Mouse (Mus musculus) limb, embryonic 14.5 days (tissue): ENCODE measurements around the gene Cep112. TPM values are rescaled to one million over a fixed set of nuclear protein-coding genes. Genes with fewer than 3 reads are reported as not detected.
A peak's percentile ranks its signal among the peaks of the same experiment; 100 is the strongest.

Experiments used
- ATAC-seq: fragments of 200-750 bp; cut with Nextera tagmentation; 2 replicates; pipeline ENCODE4 v1.8.0; 2017; ENCODE audit warnings: low read depth, moderate number of reproducible peaks, moderate TSS enrichment; ENCODE audit not compliant: low FRiP score
- DNase-seq: peaks from one replicate; pipeline ENCODE4 v3.0.0-alpha.2; 2015; ENCODE audit warnings: low spot score
- H3K27ac ChIP-seq: fragments of 300-500 bp; sonication (generic); replicated peaks from 2 replicates; pipeline ENCODE4 v1.5.1; 2014; ENCODE audit warnings: low read depth, mild to moderate bottlenecking, low read length, moderate library complexity, mixed read lengths
- H3K27me3 ChIP-seq: fragments of 300-500 bp; sonication (generic); 2 replicates; pipeline ENCODE4 v1.6.1; 2014; ENCODE audit warnings: low read length, mixed read lengths; ENCODE audit not compliant: control insufficient read depth, insufficient read depth
- H3K36me3 ChIP-seq: fragments of 300-500 bp; sonication (generic); 2 replicates; pipeline ENCODE4 v1.6.1; 2014; ENCODE audit warnings: mild to moderate bottlenecking, low read length, moderate library complexity, mixed read lengths; ENCODE audit not compliant: control insufficient read depth, insufficient read depth
- H3K4me1 ChIP-seq: fragments of 300-500 bp; sonication (generic); 2 replicates; pipeline ENCODE4 v1.6.1; 2014; ENCODE audit warnings: antibody characterized with exemption, low read length, mixed read lengths; ENCODE audit not compliant: control insufficient read depth, insufficient read depth
- H3K4me2 ChIP-seq: fragments of 300-500 bp; sonication (generic); replicated peaks from 2 replicates; pipeline ENCODE4 v1.6.1; 2014; ENCODE audit warnings: low read depth, mild to moderate bottlenecking, low read length, moderate library complexity; ENCODE audit not compliant: severe bottlenecking
- H3K4me3 ChIP-seq: fragments of 300-500 bp; sonication (generic); replicated peaks from 2 replicates; pipeline ENCODE4 v1.5.1; 2014; ENCODE audit warnings: low read length
- H3K9ac ChIP-seq: fragments of 300-500 bp; sonication (generic); 2 replicates; pipeline ENCODE4 v1.6.1; 2014; ENCODE audit warnings: mild to moderate bottlenecking, low read depth, low read length, moderate library complexity; ENCODE audit not compliant: severe bottlenecking
- H3K9me3 ChIP-seq: fragments of 300-500 bp; sonication (generic); 2 replicates; pipeline ENCODE4 v1.6.1; 2016; ENCODE audit warnings: low read length; ENCODE audit not compliant: control insufficient read depth
- POLR2A ChIP-seq: fragments of 200-500 bp; IDR thresholded peaks from 2 replicates; pipeline ENCODE4 v1.8.0; 2012; ENCODE audit warnings: inconsistent platforms, mild to moderate bottlenecking, moderate library complexity, borderline replicate concordance; ENCODE audit not compliant: insufficient read depth, insufficient read length; ENCODE audit errors: extremely low read depth
- WGBS: fragments of 180-500 bp; shearing (Covaris S2); extraction: QIAGEN DNeasy Blood & Tissue Kit; methylation state at CpG from one replicate; pipeline ENCODE4 v1.1.7; 2014; 5-methylcytosine and 5-hydroxymethylcytosine counted together
- polyA plus RNA-seq, 2 experiments: library from polyadenylated mRNA; depleted of rRNA in 1 of 2; stranded (reverse) in 1 of 2; unstranded in 1 of 2; fragments of >200 nt; fragmentation: Nextera tagmentation in 1 of 2; extraction: Ambion mirVana in 1 of 2; gene quantifications; 2 replicates each; pipeline versions ENCODE4 v1.2.1 to v1.2.3; 2012 to 2014

The Cep112 gene
- polyA plus RNA-seq, 2 experiments, result 9.0 to 17.3 TPM

GRCm38 (mm10) chr11:108906590-108907254 is 481.7 kb downstream of the Cep112 start:
- TF ChIP-seq POLR2A, result no peak
- Histone ChIP-seq H3K4me3 (no peak overlapping the region), H3K36me3 (no peaks in the 10 kb centered on the region), H3K4me1 (peaks cover 32% of the 10 kb centered on the region), H3K4me2 (no peak overlapping the region), H3K9ac (no peak overlapping the region), H3K9me3 (no peaks in the 10 kb centered on the region), H3K27ac (no peak overlapping the region), H3K27me3 (no peaks in the 10 kb centered on the region)
- 39% methylated on average over 7 of the region's 7 CpGs for WGBS
- DNase-seq, result no peak
- ATAC-seq, result no peak

GRCm38 (mm10) chr11:108909396-108910195 is 484.6 kb downstream of the Cep112 start:
- Histone ChIP-seq H3K4me3 (0 out of 2 replicates have a peak overlapping the region, but pooled peaks have one; percentile 16), H3K9ac (peak overlapping the region; percentile 36; the same call in 1 of the 2 replicates), H3K27me3 (no peaks in the 10 kb centered on the region), H3K4me2 (peak overlapping the region; percentile 43), H3K9me3 (no peaks in the 10 kb centered on the region), H3K27ac (no peak overlapping the region), H3K36me3 (no peaks in the 10 kb centered on the region), H3K4me1 (peaks cover 28% of the 10 kb centered on the region)
- ATAC-seq (no peak; the same call in 1 of the 2 replicates), DNase-seq (peak; percentile 2)
- WGBS, result 12% methylated on average over 22 of the region's 24 CpGs
- no peak for TF ChIP-seq POLR2A

Other genes starting within 250 kb of the Cep112 start
- gene Apoh, start 81.8 kb upstream of the Cep112 start, polyA plus RNA-seq (2012; rRNA removed), result 0.35 and 1.6 TPM in 2 replicates
- gene Apoh, start 81.8 kb upstream of the Cep112 start, polyA plus RNA-seq (2014; fragmentation: Nextera tagmentation; extraction: Ambion mirVana), result not detected in 2 replicates
- 9.7 and 16.3 TPM in 2 replicates for gene Prkca, start 81.3 kb upstream of the Cep112 start, polyA plus RNA-seq (2012; rRNA removed)
- gene Prkca, start 81.3 kb upstream of the Cep112 start, polyA plus RNA-seq (2014; fragmentation: Nextera tagmentation; extraction: Ambion mirVana), result 9.0 and 10.0 TPM in 2 replicates